Mouse (Mus musculus): Measurements from ENCODE around the gene Dop1b. TPM values are rescaled to one million over a fixed set of nuclear protein-coding genes. Genes with fewer than 3 reads are reported as not detected.

Gene Dop1b
- polyA plus RNA-seq, 1 experiment from 2014 or later, result 36.9 TPM

GRCm38 (mm10) chr16:93709217-93709616 lies 2.5 kb upstream of the Dop1b start:
- H3K4me1 ChIP-seq (ENCODE audit: control insufficient read depth, insufficient read depth, low read depth, low read length), result peaks cover 7% of the 10 kb centered on the region
- 74% methylated on average over 1 of the region's 1 CpGs for WGBS

DNA sequence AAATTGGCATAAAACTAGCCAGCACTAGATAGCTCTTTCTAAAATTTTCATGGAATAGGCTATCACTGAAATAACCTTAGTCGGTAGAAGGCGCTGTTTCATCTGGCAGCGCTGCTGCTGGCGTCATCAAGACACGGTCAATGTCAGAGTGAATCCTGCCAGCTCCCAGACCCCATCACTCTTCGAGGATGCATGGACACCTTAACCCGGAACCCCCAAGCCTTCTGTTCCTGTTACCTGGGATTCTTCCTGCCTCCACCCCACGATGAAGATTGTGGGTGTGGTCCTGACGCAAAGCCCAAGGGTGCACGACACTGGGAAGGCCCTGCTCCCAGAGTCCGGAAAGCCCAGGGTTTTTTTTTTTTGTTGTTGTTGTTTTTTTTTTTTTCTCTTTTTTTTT lies 780 bp upstream of the Dop1b start:
- Histone ChIP-seq H3K36me3 (ENCODE audit: control insufficient read depth, insufficient read depth, low read length) (no peaks in the 10 kb centered on the region), H3K9ac (ENCODE audit: low read depth, low read length) (peak overlapping the region; percentile 45), H3K27me3 (replicated peaks; ENCODE audit: control insufficient read depth, insufficient read depth, low read length) (peaks cover 7% of the 10 kb centered on the region), H3K27ac (ENCODE audit: low read depth, low read length) (peak overlapping the region; percentile 41), H3K4me2 (ENCODE audit: low read length) (peak overlapping the region; percentile 58), H3K4me1 (ENCODE audit: control insufficient read depth, insufficient read depth, low read depth, low read length) (peaks cover 7% of the 10 kb centered on the region), H3K9me3 (ENCODE audit: control insufficient read depth, low read length) (no peaks in the 10 kb centered on the region), H3K4me3 (ENCODE audit: low read length) (peak overlapping the region; percentile 86)
- WGBS, result 2% methylated on average over 11 of the region's 11 CpGs
- ATAC-seq, result peak; percentile 48

More at GRCm38 (mm10) chr16:93709217-93709616, 2.5 kb upstream of the Dop1b start:
- Histone ChIP-seq H3K27me3 (replicated peaks; ENCODE audit: control insufficient read depth, insufficient read depth, low read length) (peaks cover 7% of the 10 kb centered on the region), H3K9ac (ENCODE audit: low read depth, low read length) (no peak overlapping the region), H3K4me3 (ENCODE audit: low read length) (no peak overlapping the region), H3K36me3 (ENCODE audit: control insufficient read depth, insufficient read depth, low read length) (no peaks in the 10 kb centered on the region), H3K9me3 (ENCODE audit: control insufficient read depth, low read length) (no peaks in the 10 kb centered on the region), H3K27ac (ENCODE audit: low read depth, low read length) (no peak overlapping the region), H3K4me2 (ENCODE audit: low read length) (no peak overlapping the region)
- ATAC-seq, result no peak

DNA sequence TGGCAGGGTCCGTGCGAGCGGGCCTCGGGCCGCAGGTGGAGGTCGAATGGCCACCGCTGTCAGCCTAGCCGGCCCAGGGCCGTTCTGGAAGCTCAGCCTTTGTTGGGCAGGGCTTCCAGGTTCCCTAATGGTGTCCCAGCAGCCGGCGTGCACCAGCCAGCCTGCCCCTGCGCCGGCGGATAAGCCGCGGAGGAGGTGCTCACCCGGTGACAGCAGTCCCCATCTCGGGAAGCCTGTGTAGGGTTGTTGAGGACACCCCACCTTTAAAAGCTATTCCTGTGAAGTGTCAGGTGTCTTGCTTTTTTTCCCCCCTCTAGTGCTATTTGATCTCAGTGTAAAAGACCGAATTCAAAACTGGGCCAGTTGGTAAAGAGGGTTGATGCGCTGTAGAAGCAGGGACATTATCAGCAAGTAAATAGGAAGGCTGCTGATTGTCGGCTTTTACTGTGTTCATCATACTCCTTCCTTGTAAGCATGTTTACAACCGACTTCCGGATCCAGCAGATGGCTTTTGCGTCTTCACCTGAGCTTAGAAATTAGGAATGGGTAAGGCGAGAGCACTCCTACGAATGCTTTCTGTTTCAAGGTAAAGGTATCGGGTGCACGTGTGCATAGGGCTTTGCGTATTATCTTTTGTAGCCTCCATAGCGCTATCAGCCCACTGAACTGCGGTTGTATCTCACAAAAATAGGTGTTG lies 633 bp downstream of the Dop1b start:
- H3K4me2 ChIP-seq (ENCODE audit: low read length), result peak overlapping the region; percentile 58
- H3K9ac ChIP-seq (ENCODE audit: low read depth, low read length), result peak overlapping the region; percentile 90
- peak overlapping the region; percentile 89 for H3K27ac ChIP-seq (ENCODE audit: low read depth, low read length)
- 12% methylated on average over 25 of the region's 31 CpGs for WGBS
- peaks cover 13% of the 10 kb centered on the region for H3K4me1 ChIP-seq (ENCODE audit: control insufficient read depth, insufficient read depth, low read depth, low read length)
- no peaks in the 10 kb centered on the region; the same call in 1 of the 2 replicates for H3K27me3 ChIP-seq (replicated peaks; ENCODE audit: control insufficient read depth, insufficient read depth, low read length)
- peak overlapping the region; percentile 86 for H3K4me3 ChIP-seq (ENCODE audit: low read length)
- no peaks in the 10 kb centered on the region for H3K9me3 ChIP-seq (ENCODE audit: control insufficient read depth, low read length)
- peak; percentile 46; the same call in 1 of the 2 replicates for ATAC-seq
- H3K36me3 ChIP-seq (ENCODE audit: control insufficient read depth, insufficient read depth, low read length), result no peaks in the 10 kb centered on the region

GRCm38 (mm10) chr16:93712966-93713365 lies 1.3 kb downstream of the Dop1b start:
- Histone ChIP-seq H3K36me3 (ENCODE audit: control insufficient read depth, insufficient read depth, low read length) (no peaks in the 10 kb centered on the region), H3K27me3 (replicated peaks; ENCODE audit: control insufficient read depth, insufficient read depth, low read length) (no peaks in the 10 kb centered on the region), H3K4me2 (ENCODE audit: low read length) (peak overlapping the region; percentile 58), H3K9me3 (ENCODE audit: control insufficient read depth, low read length) (no peaks in the 10 kb centered on the region), H3K4me1 (ENCODE audit: control insufficient read depth, insufficient read depth, low read depth, low read length) (peaks cover 13% of the 10 kb centered on the region), H3K9ac (ENCODE audit: low read depth, low read length) (peak overlapping the region; percentile 90), H3K27ac (ENCODE audit: low read depth, low read length) (peak overlapping the region; percentile 17; the same call in 1 of the 2 replicates), H3K4me3 (ENCODE audit: low read length) (peak overlapping the region; percentile 86)
- 66% methylated on average over 7 of the region's 7 CpGs for WGBS
- ATAC-seq, result no peak

- Histone ChIP-seq H3K9me3 (ENCODE audit: control insufficient read depth, low read length) (no peaks in the 10 kb centered on the region), H3K9ac (ENCODE audit: low read depth, low read length) (no peak overlapping the region; the same call in 1 of the 2 replicates), H3K4me3 (ENCODE audit: low read length) (no peak overlapping the region), H3K36me3 (ENCODE audit: control insufficient read depth, insufficient read depth, low read length) (no peaks in the 10 kb centered on the region), H3K27me3 (replicated peaks; ENCODE audit: control insufficient read depth, insufficient read depth, low read length) (no peaks in the 10 kb centered on the region), H3K4me2 (ENCODE audit: low read length) (no peak overlapping the region; the same call in 1 of the 2 replicates), H3K4me1 (ENCODE audit: control insufficient read depth, insufficient read depth, low read depth, low read length) (peaks cover 13% of the 10 kb centered on the region), H3K27ac (ENCODE audit: low read depth, low read length) (no peak overlapping the region)
- ATAC-seq, result no peak
- WGBS, result 26% methylated on average over 5 of the region's 5 CpGs
Observed at GRCm38 (mm10) chr16:93714426-93714825, 2.7 kb downstream of the Dop1b start.

DNA sequence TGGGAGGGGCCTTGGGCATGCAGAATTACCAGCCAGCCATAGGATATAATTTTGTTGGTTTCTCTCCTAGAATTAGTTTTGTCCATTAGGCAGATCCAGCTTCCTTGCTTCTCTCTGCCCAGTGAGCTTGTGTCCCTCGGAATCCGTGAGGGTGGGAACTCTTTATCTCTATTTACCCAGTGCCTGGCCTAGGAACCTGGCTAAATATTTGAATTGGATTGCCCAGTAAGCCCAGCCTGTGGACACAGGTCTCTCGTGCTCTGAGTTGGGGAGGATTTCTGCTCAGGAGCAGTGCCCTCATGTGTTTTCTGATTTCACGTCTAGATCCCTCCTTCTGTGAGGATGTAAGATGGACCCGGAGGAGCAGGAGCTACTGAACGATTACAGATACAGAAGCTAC lies 4.1 kb downstream of the Dop1b start:
- H3K4me2 ChIP-seq (ENCODE audit: low read length), result no peak overlapping the region
- peaks cover 13% of the 10 kb centered on the region for H3K4me1 ChIP-seq (ENCODE audit: control insufficient read depth, insufficient read depth, low read depth, low read length)
- H3K27ac ChIP-seq (ENCODE audit: low read depth, low read length), result no peak overlapping the region
- 91% methylated on average over 6 of the region's 6 CpGs for WGBS
- no peak overlapping the region for H3K4me3 ChIP-seq (ENCODE audit: low read length)
- no peak for ATAC-seq
- H3K9me3 ChIP-seq (ENCODE audit: control insufficient read depth, low read length), result no peaks in the 10 kb centered on the region
- no peak overlapping the region for H3K9ac ChIP-seq (ENCODE audit: low read depth, low read length)
- H3K36me3 ChIP-seq (ENCODE audit: control insufficient read depth, insufficient read depth, low read length), result no peaks in the 10 kb centered on the region
- H3K27me3 ChIP-seq (replicated peaks; ENCODE audit: control insufficient read depth, insufficient read depth, low read length), result no peaks in the 10 kb centered on the region

GRCm38 (mm10) chr16:93717299-93717703 lies 5.6 kb downstream of the Dop1b start:
- H3K4me3 ChIP-seq (ENCODE audit: low read length), result no peak overlapping the region
- WGBS, result 14% methylated on average over 5 of the region's 5 CpGs
- H3K4me1 ChIP-seq (ENCODE audit: control insufficient read depth, insufficient read depth, low read depth, low read length), result peaks cover 13% of the 10 kb centered on the region
- peak overlapping the region; percentile 34; the same call in 1 of the 2 replicates for H3K27ac ChIP-seq (ENCODE audit: low read depth, low read length)
- no peaks in the 10 kb centered on the region for H3K9me3 ChIP-seq (ENCODE audit: control insufficient read depth, low read length)
- H3K4me2 ChIP-seq (ENCODE audit: low read length), result no peak overlapping the region
- peak; percentile 76 for ATAC-seq
- H3K27me3 ChIP-seq (replicated peaks; ENCODE audit: control insufficient read depth, insufficient read depth, low read length), result no peaks in the 10 kb centered on the region
- H3K9ac ChIP-seq (ENCODE audit: low read depth, low read length), result no peak overlapping the region
- H3K36me3 ChIP-seq (ENCODE audit: control insufficient read depth, insufficient read depth, low read length), result no peaks in the 10 kb centered on the region

- Histone ChIP-seq H3K9me3 (ENCODE audit: control insufficient read depth, low read length) (no peaks in the 10 kb centered on the region), H3K4me1 (ENCODE audit: control insufficient read depth, insufficient read depth, low read depth, low read length) (peaks cover 5% of the 10 kb centered on the region; the same call in 1 of the 2 replicates), H3K27me3 (replicated peaks; ENCODE audit: control insufficient read depth, insufficient read depth, low read length) (no peaks in the 10 kb centered on the region), H3K36me3 (ENCODE audit: control insufficient read depth, insufficient read depth, low read length) (0 out of 2 replicates have a peak, but pooled peaks cover 4% of the 10 kb centered on the region), H3K27ac (ENCODE audit: low read depth, low read length) (no peak overlapping the region), H3K9ac (ENCODE audit: low read depth, low read length) (no peak overlapping the region), H3K4me3 (ENCODE audit: low read length) (no peak overlapping the region), H3K4me2 (ENCODE audit: low read length) (no peak overlapping the region)
- ATAC-seq, result no peak
- WGBS, result 86% methylated on average over 5 of the region's 5 CpGs
Observed at GRCm38 (mm10) chr16:93721771-93722170, 10.1 kb downstream of the Dop1b start.

- Histone ChIP-seq H3K9ac (ENCODE audit: low read depth, low read length) (no peak overlapping the region), H3K4me2 (ENCODE audit: low read length) (no peak overlapping the region), H3K27me3 (replicated peaks; ENCODE audit: control insufficient read depth, insufficient read depth, low read length) (no peaks in the 10 kb centered on the region), H3K9me3 (ENCODE audit: control insufficient read depth, low read length) (no peaks in the 10 kb centered on the region), H3K4me3 (ENCODE audit: low read length) (no peak overlapping the region), H3K27ac (ENCODE audit: low read depth, low read length) (no peak overlapping the region), H3K4me1 (ENCODE audit: control insufficient read depth, insufficient read depth, low read depth, low read length) (no peaks in the 10 kb centered on the region; the same call in 1 of the 2 replicates), H3K36me3 (ENCODE audit: control insufficient read depth, insufficient read depth, low read length) (0 out of 2 replicates have a peak, but pooled peaks cover 4% of the 10 kb centered on the region)
- 38% methylated on average over 2 of the region's 2 CpGs for WGBS
- ATAC-seq, result no peak
Observed at GRCm38 (mm10) chr16:93722476-93722875, 10.8 kb downstream of the Dop1b start.
